Mouse (Mus musculus) lung, postnatal 4 days (tissue): Measurements from ENCODE around the gene Atmin.

Source experiments
- DNase-seq, 2 experiments: peaks; one replicate each; pipeline ENCODE4 v3.0.0; 2021

The Atmin gene

GRCm38 (mm10) chr8:116943161-116943554 lies at the start of gene Atmin:
Gene Atmin, plus strand, starts transcription at chr8:116943393.
- DNase-seq, result peak; percentile 92

DNA sequence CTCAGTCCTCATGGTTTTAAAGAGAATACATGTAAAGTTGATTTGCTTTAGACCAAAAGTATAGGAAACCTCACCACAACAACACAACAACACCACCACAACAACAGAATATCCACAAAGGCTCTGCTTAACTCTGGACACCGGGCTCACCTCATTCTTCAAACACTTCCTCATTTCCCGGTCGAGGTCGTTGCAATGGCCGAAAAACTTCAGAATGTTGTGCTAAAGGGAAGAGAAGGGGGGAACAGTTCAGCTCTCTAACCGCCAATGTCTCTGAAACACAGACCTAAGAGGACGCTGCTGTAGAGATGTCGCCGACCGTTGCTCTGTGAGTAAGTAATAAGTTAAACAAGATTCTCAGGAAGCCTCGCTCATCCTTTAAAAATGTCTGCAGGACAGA lies 49.3 kb upstream of the Atmin start:
- DNase-seq, result no peak

GRCm38 (mm10) chr8:116895521-116895920 lies 47.7 kb upstream of the Atmin start:
- no peak for DNase-seq

- no peak for DNase-seq
These were observed 38.5 kb upstream of the Atmin start for GRCm38 (mm10) chr8:116904736-116905135.

DNA sequence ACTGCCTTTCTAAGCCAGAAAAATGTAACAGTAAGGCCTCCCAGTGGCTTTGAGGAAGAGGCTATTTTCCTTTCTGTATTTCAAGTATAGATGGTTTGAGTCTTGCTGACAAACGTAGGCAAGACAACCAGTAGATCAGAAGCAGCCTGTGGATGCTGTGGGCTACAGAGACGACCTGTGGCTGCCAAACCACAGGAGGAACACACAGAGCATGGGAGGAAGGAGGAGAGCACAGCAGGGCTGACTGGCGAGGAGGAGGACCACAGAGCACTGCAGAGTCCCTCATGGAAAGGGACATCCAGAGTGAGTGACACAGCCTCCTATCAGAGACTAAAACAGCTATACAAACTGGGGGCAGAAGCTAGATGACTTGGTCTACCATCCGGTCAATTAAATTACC lies 37.9 kb upstream of the Atmin start:
- no peak for DNase-seq

DNA sequence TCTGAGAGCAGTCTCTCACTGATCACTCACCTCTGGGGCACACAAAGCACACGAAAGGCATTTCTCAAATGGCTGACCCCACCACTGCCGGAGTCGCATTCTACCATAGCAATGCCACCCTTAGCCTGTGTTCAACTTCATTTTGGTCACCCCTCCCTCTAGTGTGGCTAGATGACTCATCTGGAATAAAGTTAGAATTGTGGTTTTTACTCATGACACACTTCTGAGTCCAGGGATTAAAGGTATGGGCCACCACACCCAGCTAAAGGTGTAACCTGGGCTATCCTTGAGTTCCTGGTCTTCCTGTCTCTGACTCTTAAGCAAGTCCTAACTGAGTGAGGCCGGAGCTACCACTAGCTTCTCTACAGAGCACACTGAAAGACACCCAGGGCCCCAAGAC lies 37.4 kb upstream of the Atmin start:
- DNase-seq, result no peak

DNA sequence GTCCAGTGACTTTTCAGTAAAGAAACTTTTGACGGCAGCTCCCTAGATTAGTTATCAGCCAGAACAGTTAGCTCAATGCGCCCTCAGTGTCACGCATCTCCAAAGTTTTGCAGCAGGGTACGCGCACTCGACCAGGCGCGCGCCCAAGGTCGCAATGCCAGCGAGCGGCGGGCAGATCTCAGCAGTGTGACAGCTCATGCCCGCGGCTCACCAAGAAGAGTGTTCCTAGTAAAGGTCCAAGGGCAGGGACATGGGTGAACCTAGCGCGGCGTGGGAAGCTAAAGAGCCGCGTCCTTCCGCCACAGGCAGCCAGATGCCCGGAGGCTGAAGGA lies 22.2 kb upstream of the Atmin start:
- no peak for DNase-seq

DNA sequence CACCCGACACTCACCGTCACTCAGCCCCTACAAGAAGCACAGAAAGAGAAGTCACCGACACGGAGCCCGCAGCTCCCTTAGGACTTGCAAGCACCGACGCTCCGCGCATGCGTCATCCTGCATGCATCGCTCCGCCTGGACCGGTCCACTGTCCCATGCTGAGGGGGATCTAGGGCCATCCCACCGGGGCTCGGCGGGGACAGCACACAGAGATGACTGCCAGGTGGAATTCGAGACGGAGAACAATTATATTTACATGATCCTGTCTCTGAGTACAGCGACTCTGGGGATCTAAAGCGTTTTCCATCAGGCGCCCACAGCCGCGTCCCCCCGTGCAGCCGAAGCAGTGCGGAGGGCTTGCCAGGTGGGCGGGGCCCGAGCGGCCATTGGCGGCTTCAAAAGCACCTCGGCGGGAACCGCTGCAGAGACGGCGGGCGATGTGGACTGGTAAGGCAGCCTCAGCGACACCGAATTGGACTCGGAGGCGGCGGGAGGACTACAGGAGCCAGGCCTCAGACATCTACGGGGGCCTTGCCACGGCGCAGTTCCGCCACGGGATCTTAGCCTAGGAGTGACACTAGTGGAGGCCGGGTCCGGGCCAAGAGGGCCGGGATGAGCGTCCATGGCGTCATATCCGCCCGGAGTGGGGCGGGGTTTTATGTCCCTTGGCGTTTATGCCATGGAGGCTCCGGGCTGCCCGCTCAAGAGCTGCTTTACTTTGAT lies 21.7 kb upstream of the Atmin start, which contains the start of the genes Cmc2 and Cenpn:
Cmc2 (minus strand) TSS at position 119 of the 723 bp plus-strand sequence.
Cenpn (plus strand) TSS at position 394 of the 723 bp plus-strand sequence.
- DNase-seq, result peak; percentile 93 to 94

DNA sequence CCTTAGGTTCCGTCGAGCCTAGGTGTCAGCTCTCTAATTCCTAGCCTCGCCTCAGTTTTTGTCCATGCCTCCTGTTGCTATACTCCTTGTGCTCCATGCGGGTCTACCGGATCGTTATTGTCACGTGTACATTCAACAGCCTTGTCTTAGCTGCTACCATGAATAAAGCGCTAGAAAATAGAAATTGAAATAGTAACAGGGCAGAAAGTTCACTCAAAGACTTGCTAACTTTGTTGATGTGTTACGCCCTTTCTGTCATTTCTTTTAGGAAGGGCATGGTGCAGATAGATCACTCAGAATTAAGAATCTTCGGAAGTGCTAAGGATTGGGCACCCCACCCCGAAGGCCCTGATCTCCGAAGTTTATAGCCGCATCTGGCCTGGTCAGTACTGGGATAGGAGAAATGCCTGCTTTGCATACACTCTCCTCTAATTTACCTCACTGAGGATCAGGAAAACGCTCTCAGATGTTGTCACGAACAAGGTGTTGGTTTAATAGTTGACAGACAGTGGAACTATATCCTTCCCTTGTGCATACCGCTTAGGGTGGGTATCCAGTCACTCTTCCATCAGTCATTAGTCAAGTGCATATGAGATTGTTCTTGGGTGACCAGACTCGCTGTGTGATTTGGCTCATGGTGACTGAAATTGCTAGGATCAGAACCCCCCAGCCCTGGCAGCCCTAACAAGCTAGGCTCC lies 21.0 kb upstream of the Atmin start:
- no peak for DNase-seq

GRCm38 (mm10) chr8:116923526-116923925 lies 19.7 kb upstream of the Atmin start:
- DNase-seq, result no peak

GRCm38 (mm10) chr8:116927880-116928279 lies 15.3 kb upstream of the Atmin start:
- DNase-seq, result peak; percentile 35 to 68

DNA sequence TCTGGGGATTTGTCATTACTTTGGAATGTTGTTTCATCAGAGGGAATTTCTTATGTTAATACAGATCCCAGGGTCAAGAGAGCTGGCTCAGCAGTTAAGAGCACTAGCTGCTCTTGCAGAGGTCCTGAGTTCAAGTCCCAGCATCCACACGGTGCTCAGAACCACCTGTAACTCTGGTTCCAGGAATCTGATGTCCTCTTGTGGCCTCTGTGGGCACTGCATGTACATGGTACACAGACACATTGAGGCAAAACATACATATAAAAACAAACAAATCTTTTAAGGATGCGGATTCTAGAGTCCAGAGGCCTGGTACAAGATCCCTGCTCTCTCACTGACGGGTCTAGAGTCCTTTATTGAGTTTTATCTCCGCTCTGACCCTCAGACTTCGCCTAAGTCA lies 14.6 kb upstream of the Atmin start:
- DNase-seq, result no peak

DNA sequence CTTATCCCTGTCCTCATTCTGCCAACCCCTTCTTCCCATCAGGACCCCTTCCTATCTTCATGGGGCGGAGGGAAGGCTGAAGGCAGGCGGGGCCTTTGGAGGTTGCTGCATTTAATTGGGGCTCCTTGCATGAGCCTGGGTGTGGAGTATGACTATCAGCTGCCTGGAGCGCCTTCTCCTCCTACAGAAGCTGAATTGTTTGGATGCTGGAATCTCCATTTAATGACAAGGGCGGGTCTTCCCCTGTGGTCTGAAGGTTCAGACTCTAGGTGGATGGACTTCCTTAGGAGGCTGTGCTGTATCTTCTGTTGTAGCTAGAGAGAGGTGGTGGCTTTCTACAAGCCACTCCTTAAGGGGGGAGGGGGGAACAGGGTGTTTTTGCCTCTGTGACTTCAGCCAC lies 8.2 kb upstream of the Atmin start:
- DNase-seq, result no peak

- DNase-seq, result no peak
These were observed 7.7 kb upstream of the Atmin start for GRCm38 (mm10) chr8:116935506-116935905.

DNA sequence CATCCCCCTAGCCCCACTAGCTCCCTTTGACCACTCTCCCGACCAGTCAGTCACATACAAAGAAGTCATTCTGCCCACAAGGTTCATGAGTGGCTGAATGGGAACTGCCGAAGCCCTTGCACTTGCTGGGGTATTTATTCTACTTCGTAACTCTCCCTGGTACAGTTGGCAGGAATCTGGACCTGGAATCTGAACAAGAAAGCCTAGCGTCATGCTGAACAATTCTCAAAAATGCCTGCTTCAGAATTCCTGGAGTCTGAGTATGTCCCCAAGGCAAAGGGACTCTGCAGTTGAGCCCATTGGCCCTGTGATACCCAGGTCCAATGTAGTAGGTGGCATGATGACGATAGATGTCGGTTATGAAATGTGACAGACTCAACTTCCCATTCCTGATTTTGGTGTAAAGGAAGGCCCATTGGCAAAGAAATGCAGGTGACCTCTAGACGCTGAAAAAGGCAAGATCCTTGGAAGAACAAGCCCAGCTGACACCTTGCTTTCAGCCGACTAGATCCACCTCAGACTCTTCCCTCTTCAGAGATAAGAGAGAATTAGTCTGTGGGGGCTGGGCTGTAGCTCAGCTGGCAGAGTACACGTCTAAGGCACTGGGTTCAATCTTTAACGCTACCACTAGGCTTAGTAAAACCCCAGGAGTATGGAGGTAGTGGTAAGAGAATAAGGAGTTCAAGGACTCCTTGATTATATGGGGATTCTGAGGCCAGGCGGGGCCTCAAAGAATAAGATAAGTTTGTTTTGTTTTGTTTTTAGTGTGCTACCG lies 722 bp upstream of the Atmin start:
- DNase-seq, result no peak

DNA sequence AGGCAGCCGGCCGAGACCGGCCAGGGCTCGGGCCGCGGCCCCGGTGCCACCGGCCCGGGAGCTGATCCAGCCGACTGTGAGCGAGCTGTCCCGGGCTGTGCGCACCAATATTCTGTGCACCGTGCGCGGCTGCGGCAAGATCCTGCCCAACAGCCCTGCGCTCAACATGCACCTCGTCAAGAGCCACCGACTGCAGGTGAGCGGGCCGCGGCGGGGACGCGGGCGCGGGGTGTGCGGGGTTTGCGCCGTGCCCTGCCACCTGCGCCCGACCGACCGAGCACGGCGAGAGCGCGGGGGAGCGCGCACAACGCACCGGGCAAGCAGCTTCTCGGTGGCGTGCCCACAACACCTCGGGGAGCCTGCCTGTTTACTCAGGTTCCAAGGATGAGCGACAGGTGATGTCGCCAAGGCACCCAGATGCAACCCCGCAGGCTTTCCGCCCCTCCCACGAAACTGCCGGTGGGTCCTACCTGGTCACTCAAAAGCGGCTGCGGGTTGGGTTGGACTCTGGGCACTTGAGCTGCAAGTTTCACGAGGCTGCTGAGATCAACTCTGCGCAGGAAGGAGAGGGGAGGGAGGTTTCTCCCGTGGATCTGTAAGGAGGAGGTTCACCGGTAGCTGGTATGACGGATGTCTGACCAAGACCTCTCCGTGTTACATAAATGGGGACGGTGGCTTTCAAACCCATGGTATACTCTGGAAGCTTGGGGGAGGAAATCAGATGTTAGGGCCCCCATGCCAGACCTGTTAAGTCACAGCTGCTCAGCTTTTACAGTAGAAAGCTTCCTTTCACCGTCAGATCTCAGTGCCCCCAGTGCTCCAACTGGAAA lies 577 bp downstream of the Atmin start:
- DNase-seq, result peak; percentile 39 to 45

GRCm38 (mm10) chr8:116944385-116944696 lies 1.1 kb downstream of the Atmin start:
- DNase-seq, result no peak

DNA sequence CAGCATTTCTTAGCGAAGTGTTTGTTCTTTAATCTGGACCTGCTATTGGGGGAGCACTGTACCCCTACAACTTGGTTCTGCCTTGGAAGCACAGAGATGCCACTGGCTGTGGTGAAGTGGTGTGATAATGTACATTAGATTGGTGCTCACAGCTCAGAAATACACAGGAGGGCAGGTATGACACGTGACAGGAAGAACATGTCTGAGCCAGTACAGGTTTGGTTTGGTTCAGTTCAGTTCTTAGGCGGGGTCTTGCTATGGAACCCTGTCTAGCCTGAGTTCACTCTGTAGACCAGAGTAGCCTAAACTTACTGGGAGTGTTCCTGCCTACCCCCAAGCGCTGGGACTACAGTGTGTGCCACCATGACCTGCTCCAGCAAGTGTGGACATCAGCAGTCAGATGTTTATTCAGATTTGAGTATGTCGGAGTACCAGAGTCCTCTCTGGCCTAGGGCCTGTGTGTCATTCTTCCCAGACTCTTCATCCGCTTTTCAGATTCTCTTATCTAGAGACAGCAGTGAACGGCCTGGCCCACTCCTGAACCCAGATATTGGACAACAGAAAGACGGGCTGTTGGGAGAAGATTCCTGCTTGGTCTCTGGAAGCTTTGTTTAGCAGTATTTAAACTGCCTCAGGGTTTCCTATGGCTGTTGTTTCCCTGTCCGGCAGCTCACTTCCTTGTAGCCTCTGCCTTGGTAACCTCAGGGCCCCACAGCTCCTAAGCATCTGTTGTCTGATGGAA lies 2.1 kb downstream of the Atmin start:
- no peak for DNase-seq

DNA sequence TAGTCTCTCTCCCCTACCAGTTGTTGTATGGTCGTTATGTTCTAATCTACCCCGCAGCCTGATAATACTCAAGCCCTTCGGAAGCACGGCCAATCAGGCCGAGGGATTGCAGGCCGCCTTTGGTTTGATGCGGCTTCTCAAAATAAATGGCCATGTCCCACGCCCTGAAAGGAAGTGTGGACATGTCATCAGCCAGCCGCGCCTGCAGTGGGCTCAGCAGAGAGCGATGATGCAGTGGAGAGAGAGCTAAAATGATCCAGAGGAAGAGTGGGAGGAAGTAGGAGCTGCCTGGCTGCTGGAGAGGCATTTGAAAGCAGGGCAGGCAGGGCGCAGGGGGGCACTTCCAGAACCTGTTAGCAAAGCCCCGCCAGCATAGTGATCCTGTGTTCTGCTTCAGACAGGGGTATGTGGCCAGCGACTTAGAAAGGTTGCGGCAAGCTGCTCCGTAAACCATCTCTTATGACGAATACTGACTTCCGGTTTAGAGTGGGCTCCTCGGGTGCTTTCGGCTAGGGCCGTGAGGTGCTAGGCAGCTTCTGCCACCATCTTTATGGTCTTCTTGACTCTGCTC lies 3.2 kb downstream of the Atmin start:
- peak; percentile 36 to 47 for DNase-seq

GRCm38 (mm10) chr8:116946851-116947250 lies 3.7 kb downstream of the Atmin start:
- peak in 1 of 2 experiments; percentile 57 for DNase-seq

- no peak for DNase-seq
These were observed 4.4 kb downstream of the Atmin start for GRCm38 (mm10) chr8:116947589-116947988.

DNA sequence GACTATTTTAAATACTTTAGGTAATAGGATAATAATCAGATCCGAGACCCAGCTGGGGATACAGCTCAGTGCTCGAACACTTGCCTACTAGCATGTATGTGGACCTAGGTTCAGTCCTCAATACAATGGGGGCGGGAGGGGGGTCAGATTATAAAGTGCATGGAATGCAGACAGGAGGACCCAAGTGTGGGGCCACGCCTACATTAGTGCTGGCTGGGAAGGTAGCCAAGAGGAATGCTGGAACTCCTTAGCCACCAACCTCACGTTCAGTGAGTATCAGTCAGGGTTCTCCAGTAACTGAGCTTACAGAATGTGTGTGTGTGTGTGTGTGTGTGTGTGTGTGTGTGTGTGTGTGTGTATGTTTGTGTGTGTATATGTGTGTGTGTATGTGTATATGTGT lies 8.2 kb downstream of the Atmin start:
- DNase-seq, result peak; percentile 44 to 60
